Mouse (Mus musculus) ES-Bruce4 (cell line): Measurements from ENCODE around the gene Moxd2. TPM values are rescaled to one million over a fixed set of nuclear protein-coding genes. Genes with fewer than 3 reads are reported as not detected.

Source experiments
- H3K27ac ChIP-seq: 2 replicates; pipeline ENCODE4 v1.5.1; 2012; ENCODE audit warnings: low read length, inconsistent platforms; ENCODE audit not compliant: insufficient read depth
- H3K27me3 ChIP-seq: 2 replicates; pipeline ENCODE4 v1.6.1; 2012; ENCODE audit warnings: mild to moderate bottlenecking, low read length, inconsistent platforms; ENCODE audit not compliant: control insufficient read depth, poor library complexity, insufficient read depth, severe bottlenecking
- H3K36me3 ChIP-seq: 2 replicates; pipeline ENCODE4 v1.6.1; 2012; ENCODE audit warnings: inconsistent platforms, mild to moderate bottlenecking, low read length, moderate library complexity; ENCODE audit not compliant: control insufficient read depth, poor library complexity, insufficient read depth, severe bottlenecking
- H3K4me1 ChIP-seq: one replicate; pipeline ENCODE4 v1.8.1; 2011; ENCODE audit warnings: low read length; ENCODE audit not compliant: control insufficient read depth, insufficient read depth
- H3K4me3 ChIP-seq: 2 replicates; pipeline ENCODE4 v1.5.1; 2011; ENCODE audit warnings: low read depth, mild to moderate bottlenecking, low read length
- H3K9ac ChIP-seq: 2 replicates; pipeline ENCODE4 v1.6.1; 2012; ENCODE audit warnings: low read depth, mild to moderate bottlenecking, inconsistent platforms; ENCODE audit not compliant: poor library complexity, severe bottlenecking
- H3K9me3 ChIP-seq: replicated peaks from 2 replicates; pipeline ENCODE4 v1.6.1; 2012; ENCODE audit warnings: mild to moderate bottlenecking, low read length, inconsistent platforms; ENCODE audit not compliant: control insufficient read depth, poor library complexity, insufficient read depth, severe bottlenecking
- CTCF ChIP-seq: IDR thresholded peaks from one replicate; pipeline ENCODE4 v1.8.1; 2011; ENCODE audit warnings: low read depth, low read length
- EP300 ChIP-seq: IDR thresholded peaks from 2 replicates; pipeline ENCODE4 v1.6.1; 2011; ENCODE audit warnings: low read depth, low read length; ENCODE audit not compliant: insufficient read depth
- POLR2A ChIP-seq: IDR thresholded peaks from one replicate; pipeline ENCODE4 v1.8.1; 2011; ENCODE audit warnings: low read length; ENCODE audit not compliant: insufficient read depth
- polyA plus RNA-seq: library from polyadenylated mRNA; stranded (reverse); fragments of >200 nt; gene quantifications from 2 replicates; pipeline ENCODE4 v1.2.4, GENCODE M21; 2011; ENCODE audit warnings: low read depth; ENCODE audit not compliant: missing spikeins, insufficient read depth, insufficient read length

The Moxd2 gene
- polyA plus RNA-seq, 1 experiment = not detected

DNA sequence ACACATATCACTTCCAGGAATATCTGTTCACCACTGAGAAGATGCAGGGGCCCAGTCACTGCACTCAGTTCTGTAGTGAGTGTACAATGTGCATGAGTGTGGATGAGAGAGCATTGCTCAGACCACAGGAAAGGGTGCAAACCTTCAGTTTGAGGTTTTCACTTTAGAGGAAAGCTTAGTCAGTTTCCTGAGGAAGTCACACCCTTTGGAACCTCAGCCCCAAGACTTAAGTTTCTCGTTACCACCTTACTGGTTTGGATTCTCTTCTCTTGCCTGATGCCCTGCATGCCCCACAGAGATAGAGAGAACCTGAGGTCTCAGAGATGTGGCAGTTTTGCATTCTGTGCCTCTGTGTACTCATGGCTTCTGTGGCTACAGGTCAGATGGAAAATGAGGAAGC lies 3.7 kb upstream of the Moxd2 start:
- Histone ChIP-seq H3K27ac (no peak overlapping the region), H3K4me3 (no peak overlapping the region), H3K9me3 (no peaks in the 10 kb centered on the region), H3K27me3 (no peaks in the 10 kb centered on the region; the same call in none of the 2 replicates), H3K9ac (no peak overlapping the region), H3K36me3 (no peaks in the 10 kb centered on the region), H3K4me1 (no peaks in the 10 kb centered on the region)
- TF ChIP-seq EP300 = no peak
- TF ChIP-seq POLR2A = no peak
- no peak for TF ChIP-seq CTCF

DNA sequence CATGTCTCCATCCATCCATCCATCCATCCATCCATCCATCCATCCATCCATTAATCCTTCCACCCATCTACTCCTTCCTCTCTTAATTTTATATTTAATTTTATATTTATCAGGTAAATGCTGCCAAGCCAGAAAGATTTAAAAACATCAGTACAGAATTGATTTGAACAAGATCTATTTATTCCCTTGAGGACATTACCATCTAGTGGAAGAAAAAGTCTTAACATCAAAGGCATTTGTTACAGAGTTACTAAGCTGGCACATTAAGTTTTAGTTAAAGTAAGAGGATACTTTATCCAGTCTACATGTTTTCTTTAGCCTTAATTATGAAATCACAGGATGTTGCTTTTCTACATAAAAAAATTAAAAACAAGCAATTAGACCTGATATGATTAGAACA lies 42.0 kb downstream of the Moxd2 start:
- TF ChIP-seq POLR2A (no peak), EP300 (no peak), CTCF (no peak)
- no peaks in the 10 kb centered on the region for H3K36me3 ChIP-seq

More for the DNA sequence above, 42.0 kb downstream of the Moxd2 start:
- Histone ChIP-seq H3K9ac (no peak overlapping the region), H3K27ac (no peak overlapping the region), H3K4me1 (no peaks in the 10 kb centered on the region), H3K9me3 (no peaks in the 10 kb centered on the region), H3K27me3 (no peaks in the 10 kb centered on the region; the same call in 1 of the 2 replicates), H3K4me3 (no peak overlapping the region)

Other genes with a start within 250 kb of the Moxd2 start
- not detected in 2 replicates for gene Prss58, start 12.9 kb upstream of the Moxd2 start, polyA plus RNA-seq
- gene 1700074P13Rik, start 53.1 kb upstream of the Moxd2 start, polyA plus RNA-seq = not detected in 2 replicates
- not detected in 2 replicates for gene Gm4744, start 64.4 kb upstream of the Moxd2 start, polyA plus RNA-seq
- not detected in 2 replicates for gene 1810009J06Rik, start 77.3 kb upstream of the Moxd2 start, polyA plus RNA-seq
- not detected in 2 replicates for gene Gm2663, start 112.0 kb upstream of the Moxd2 start, polyA plus RNA-seq
- not detected in 2 replicates for gene 2210010C04Rik, start 148.0 kb upstream of the Moxd2 start, polyA plus RNA-seq